Mouse (Mus musculus): Measurements from ENCODE around the gene Traf1. TPM values are rescaled to one million over a fixed set of nuclear protein-coding genes. Genes with fewer than 3 reads are reported as not detected.
A peak's percentile ranks its signal among the peaks of the same experiment; 100 is the strongest.

The Traf1 gene
- polyA plus RNA-seq, 1 experiment = 1.1 TPM

DNA sequence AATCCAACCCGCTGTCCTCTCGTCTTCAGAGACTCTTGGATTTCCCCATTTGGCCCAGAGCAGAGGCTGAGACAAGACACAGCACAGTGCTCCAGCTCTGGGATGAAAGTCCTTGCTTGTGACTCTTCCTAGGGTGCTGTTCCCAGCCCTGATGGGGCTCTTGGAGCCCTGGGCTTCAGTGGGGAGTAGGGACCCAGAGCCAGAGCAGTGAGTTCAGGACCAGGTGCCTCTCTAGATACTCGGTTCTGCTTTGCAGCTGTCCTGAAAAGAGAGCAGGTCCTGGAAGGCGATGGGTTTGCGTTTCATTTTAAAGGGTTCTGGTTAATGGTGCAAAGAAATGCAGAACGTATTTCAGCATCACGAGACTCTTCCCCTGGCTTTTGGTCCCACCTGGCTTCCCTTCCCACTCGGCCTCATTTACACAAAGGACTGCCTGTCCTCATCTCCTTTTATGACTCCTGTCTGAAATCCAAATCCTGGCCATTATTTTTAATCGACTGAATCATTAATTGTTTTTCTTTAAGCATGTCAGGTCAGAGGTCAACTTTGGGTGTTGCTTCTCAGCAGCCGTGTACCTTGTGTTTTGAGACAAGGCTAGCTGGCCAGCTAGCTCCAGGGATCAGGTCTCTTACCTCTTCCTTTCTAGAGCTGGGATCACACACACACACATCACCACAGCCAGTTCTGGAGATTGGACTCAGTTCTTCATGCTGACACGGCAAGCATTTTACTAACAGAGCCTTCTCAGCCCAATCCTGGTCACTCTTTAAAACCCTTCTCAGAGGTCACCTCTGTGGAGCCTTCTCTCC, 9.7 kb upstream of the Traf1 start:
- Histone ChIP-seq H3K4me2 (ENCODE audit: low read depth) (no peak overlapping the region), H3K27me3 (ENCODE audit: control insufficient read depth, insufficient read depth, insufficient read length) (peaks cover 22% of the 10 kb centered on the region), H3ac (ENCODE audit: control insufficient read depth, insufficient read length) (no peak overlapping the region), H3K79me2 (ENCODE audit: control insufficient read depth, insufficient read depth) (no peaks in the 10 kb centered on the region), H3K36me3 (ENCODE audit: control insufficient read depth, insufficient read depth) (no peaks in the 10 kb centered on the region), H3K4me3 (no peak overlapping the region)
- TF ChIP-seq POLR2AphosphoS2 (IDR thresholded peaks at IDR 0.05; ENCODE audit: insufficient read length, low read depth) (no peak), MAX (IDR thresholded peaks at IDR 0.05; ENCODE audit: low read depth) (no peak), POLR2A (IDR thresholded peaks at IDR 0.05; ENCODE audit: insufficient read length, low read depth) (no peak), CEBPB (IDR thresholded peaks at IDR 0.05; ENCODE audit: insufficient read depth, poor library complexity, severe bottlenecking) (no peak), MYOD1 (IDR thresholded peaks at IDR 0.05; ENCODE audit: control insufficient read depth in 1 of 3, insufficient read length in 2 of 3, low read depth in 2 of 3) (no peak), MYOG (IDR thresholded peaks at IDR 0.05; ENCODE audit: control insufficient read depth in 1 of 3, insufficient read depth in 1 of 3, insufficient read length in 2 of 3, low read depth in 2 of 3) (no peak), E2F4 (IDR thresholded peaks at IDR 0.05; ENCODE audit: insufficient read depth) (no peak), REST (IDR thresholded peaks at IDR 0.05; ENCODE audit: insufficient read depth, insufficient read length) (no peak), USF1 (IDR thresholded peaks at IDR 0.05; ENCODE audit: low read depth) (no peak), TCF12 (IDR thresholded peaks at IDR 0.05; ENCODE audit: insufficient read depth, poor library complexity, severe bottlenecking) (no peak), SRF (IDR thresholded peaks at IDR 0.05; ENCODE audit: control insufficient read depth, insufficient read length, low read depth) (no peak), TCF3 (IDR thresholded peaks at IDR 0.05; ENCODE audit: insufficient read length, low read depth) (no peak)

DNA sequence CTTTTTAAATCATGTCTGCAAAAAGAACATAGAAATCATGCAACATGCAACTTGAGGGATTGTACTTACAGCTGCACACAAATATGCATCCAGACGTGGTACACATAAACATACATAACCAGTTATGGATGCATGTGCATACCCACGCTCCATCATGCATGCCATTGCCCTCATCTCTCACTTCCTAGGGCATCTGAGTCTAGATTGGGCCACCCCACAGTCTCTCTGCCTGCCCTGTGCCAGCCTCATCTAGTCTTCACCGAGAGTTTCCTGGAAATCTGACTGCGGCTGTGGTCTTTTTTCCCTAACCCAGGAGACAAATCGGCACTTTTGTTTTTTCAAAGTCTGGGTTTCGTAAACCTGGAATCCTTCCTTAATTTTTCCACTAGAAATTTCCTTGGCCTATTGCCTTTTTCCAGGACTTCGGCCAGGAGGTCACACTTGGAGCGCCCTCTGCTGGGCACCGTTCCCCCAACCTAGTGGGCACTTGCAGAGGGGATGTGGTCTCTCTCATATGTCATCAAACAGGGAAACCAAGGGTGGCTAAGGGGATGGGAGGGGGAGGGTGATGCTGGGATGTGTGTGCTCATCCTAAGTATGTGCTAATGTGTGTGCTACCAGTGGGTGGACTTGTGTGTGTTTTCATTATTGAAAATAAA, 8.6 kb upstream of the Traf1 start:
- no peak for TF ChIP-seq CEBPB (IDR thresholded peaks at IDR 0.05; ENCODE audit: insufficient read depth, poor library complexity, severe bottlenecking)
- no peak for TF ChIP-seq MYOG (IDR thresholded peaks at IDR 0.05; ENCODE audit: control insufficient read depth in 1 of 3, insufficient read depth in 1 of 3, insufficient read length in 2 of 3, low read depth in 2 of 3)
- TF ChIP-seq TCF12 (IDR thresholded peaks at IDR 0.05; ENCODE audit: insufficient read depth, poor library complexity, severe bottlenecking) = no peak
- TF ChIP-seq TCF3 (IDR thresholded peaks at IDR 0.05; ENCODE audit: insufficient read length, low read depth) = no peak
- TF ChIP-seq SRF (IDR thresholded peaks at IDR 0.05; ENCODE audit: control insufficient read depth, insufficient read length, low read depth) = no peak
- TF ChIP-seq USF1 (IDR thresholded peaks at IDR 0.05; ENCODE audit: low read depth) = no peak
- no peak for TF ChIP-seq POLR2A (IDR thresholded peaks at IDR 0.05; ENCODE audit: insufficient read length, low read depth)
- H3K4me3 ChIP-seq = no peak overlapping the region

DNA sequence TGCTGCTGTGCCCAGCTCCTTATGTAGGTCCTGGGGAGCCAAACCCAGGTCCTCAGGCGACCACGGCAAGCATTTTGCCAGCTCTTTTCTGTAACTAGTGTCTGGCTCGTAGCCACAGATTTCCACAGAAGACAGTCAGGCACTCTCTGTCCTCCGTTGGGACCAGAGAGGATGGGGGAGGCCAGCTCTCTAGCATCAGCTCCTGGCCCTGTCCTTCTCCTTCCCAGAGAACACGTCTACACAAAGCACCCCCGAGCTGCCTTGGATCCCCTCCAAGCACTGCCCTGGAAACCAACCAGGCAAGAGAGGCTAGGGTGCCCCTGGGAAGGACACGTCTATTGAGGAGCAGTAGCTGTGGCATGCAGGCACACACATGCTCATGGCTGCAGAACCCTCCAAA, 7.6 kb upstream of the Traf1 start:
- peaks cover 15% of the 10 kb centered on the region for H3K27me3 ChIP-seq (ENCODE audit: control insufficient read depth, insufficient read depth, insufficient read length)
- H3K4me3 ChIP-seq = no peak overlapping the region
- no peaks in the 10 kb centered on the region for H3K36me3 ChIP-seq (ENCODE audit: control insufficient read depth, insufficient read depth)
- H3K4me2 ChIP-seq (ENCODE audit: low read depth) = no peak overlapping the region
- no peaks in the 10 kb centered on the region for H3K79me2 ChIP-seq (ENCODE audit: control insufficient read depth, insufficient read depth)
- no peak overlapping the region for H3ac ChIP-seq (ENCODE audit: control insufficient read depth, insufficient read length)
- TF ChIP-seq MAX (IDR thresholded peaks at IDR 0.05; ENCODE audit: low read depth) (no peak), CEBPB (IDR thresholded peaks at IDR 0.05; ENCODE audit: insufficient read depth, poor library complexity, severe bottlenecking) (no peak), MYOG (IDR thresholded peaks at IDR 0.05; ENCODE audit: control insufficient read depth in 1 of 3, insufficient read depth in 1 of 3, insufficient read length in 2 of 3, low read depth in 2 of 3) (no peak), E2F4 (IDR thresholded peaks at IDR 0.05; ENCODE audit: insufficient read depth) (no peak), POLR2A (IDR thresholded peaks at IDR 0.05; ENCODE audit: insufficient read length, low read depth) (no peak), TCF12 (IDR thresholded peaks at IDR 0.05; ENCODE audit: insufficient read depth, poor library complexity, severe bottlenecking) (no peak), REST (IDR thresholded peaks at IDR 0.05; ENCODE audit: insufficient read depth, insufficient read length) (no peak), MYOD1 (IDR thresholded peaks at IDR 0.05; ENCODE audit: control insufficient read depth in 1 of 3, insufficient read length in 2 of 3, low read depth in 2 of 3) (no peak), USF1 (IDR thresholded peaks at IDR 0.05; ENCODE audit: low read depth) (no peak), TCF3 (IDR thresholded peaks at IDR 0.05; ENCODE audit: insufficient read length, low read depth) (no peak), SRF (IDR thresholded peaks at IDR 0.05; ENCODE audit: control insufficient read depth, insufficient read length, low read depth) (no peak), POLR2AphosphoS2 (IDR thresholded peaks at IDR 0.05; ENCODE audit: insufficient read length, low read depth) (no peak)

More for the DNA sequence above, 8.6 kb upstream of the Traf1 start:
- H3K79me2 ChIP-seq (ENCODE audit: control insufficient read depth, insufficient read depth) = no peaks in the 10 kb centered on the region
- no peak overlapping the region for H3ac ChIP-seq (ENCODE audit: control insufficient read depth, insufficient read length)
- no peaks in the 10 kb centered on the region for H3K36me3 ChIP-seq (ENCODE audit: control insufficient read depth, insufficient read depth)
- H3K4me2 ChIP-seq (ENCODE audit: low read depth) = peak overlapping the region; percentile 49
- peaks cover 22% of the 10 kb centered on the region for H3K27me3 ChIP-seq (ENCODE audit: control insufficient read depth, insufficient read depth, insufficient read length)

DNA sequence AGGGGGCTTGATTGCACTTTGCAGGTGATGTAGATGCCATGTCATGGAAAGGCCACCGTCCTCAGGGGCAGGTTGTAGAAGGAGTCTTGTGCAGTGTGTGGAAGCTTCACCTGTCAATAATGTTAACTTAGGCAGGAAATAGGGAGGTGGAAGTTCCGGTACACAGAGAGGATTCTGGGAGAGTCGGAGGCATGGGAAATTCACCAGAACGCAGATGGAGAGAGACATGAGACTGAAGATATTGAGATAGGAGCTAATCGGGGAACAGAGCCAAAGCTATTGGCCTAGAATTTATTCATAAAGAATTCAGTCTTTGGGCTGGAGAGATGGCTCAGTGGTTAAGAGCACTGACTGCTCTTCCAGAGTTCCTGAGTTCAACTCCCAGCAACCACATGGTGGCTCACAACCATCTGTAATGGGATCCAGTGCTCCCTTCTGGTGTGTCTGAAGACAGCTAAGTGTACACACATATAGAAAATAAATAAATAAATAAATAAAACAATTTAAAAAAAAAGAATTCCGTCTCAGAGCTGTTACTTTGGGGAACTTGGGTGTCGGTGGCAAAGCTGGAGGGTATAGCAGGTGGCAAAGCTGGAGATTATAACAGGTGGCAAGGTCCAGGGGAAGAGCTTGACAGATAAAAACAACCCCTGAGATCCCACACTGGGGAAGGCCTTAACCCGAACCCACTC, 4.8 kb upstream of the Traf1 start:
- Histone ChIP-seq H3K4me2 (ENCODE audit: low read depth) (no peak overlapping the region), H3K36me3 (ENCODE audit: control insufficient read depth, insufficient read depth) (no peaks in the 10 kb centered on the region), H3K27me3 (ENCODE audit: control insufficient read depth, insufficient read depth, insufficient read length) (no peaks in the 10 kb centered on the region), H3K79me2 (ENCODE audit: control insufficient read depth, insufficient read depth) (no peaks in the 10 kb centered on the region), H3K4me3 (no peak overlapping the region), H3ac (ENCODE audit: control insufficient read depth, insufficient read length) (no peak overlapping the region)
- TF ChIP-seq CEBPB (IDR thresholded peaks at IDR 0.05; ENCODE audit: insufficient read depth, poor library complexity, severe bottlenecking) = no peak
- no peak for TF ChIP-seq TCF3 (IDR thresholded peaks at IDR 0.05; ENCODE audit: insufficient read length, low read depth)
- TF ChIP-seq MYOG (IDR thresholded peaks at IDR 0.05; ENCODE audit: control insufficient read depth in 1 of 3, insufficient read depth in 1 of 3, insufficient read length in 2 of 3, low read depth in 2 of 3) = no peak
- TF ChIP-seq MAX (IDR thresholded peaks at IDR 0.05; ENCODE audit: low read depth) = no peak
- TF ChIP-seq E2F4 (IDR thresholded peaks at IDR 0.05; ENCODE audit: insufficient read depth) = no peak
- TF ChIP-seq SRF (IDR thresholded peaks at IDR 0.05; ENCODE audit: control insufficient read depth, insufficient read length, low read depth) = no peak
- no peak for TF ChIP-seq POLR2A (IDR thresholded peaks at IDR 0.05; ENCODE audit: insufficient read length, low read depth)
- no peak for TF ChIP-seq MYOD1 (IDR thresholded peaks at IDR 0.05; ENCODE audit: control insufficient read depth in 1 of 3, insufficient read length in 2 of 3, low read depth in 2 of 3)
- no peak for TF ChIP-seq POLR2AphosphoS2 (IDR thresholded peaks at IDR 0.05; ENCODE audit: insufficient read length, low read depth)
- TF ChIP-seq TCF12 (IDR thresholded peaks at IDR 0.05; ENCODE audit: insufficient read depth, poor library complexity, severe bottlenecking) = no peak
- no peak for TF ChIP-seq USF1 (IDR thresholded peaks at IDR 0.05; ENCODE audit: low read depth)
- no peak for TF ChIP-seq REST (IDR thresholded peaks at IDR 0.05; ENCODE audit: insufficient read depth, insufficient read length)

All from myocyte (in vitro differentiated cells).